Mouse (Mus musculus) liver, embryonic 14.5 days (tissue): ENCODE measurements around the gene Rec114.
A peak's percentile ranks its signal among the peaks of the same experiment; 100 is the strongest.

Experiments
- CTCF ChIP-seq: IDR thresholded peaks from 2 replicates; pipeline ENCODE4 v1.5.1; 2016; ENCODE audit warnings: antibody characterized with exemption, low read depth, control low read depth
- EP300 ChIP-seq: IDR thresholded peaks from 2 replicates; pipeline ENCODE4 v1.6.1; 2016; ENCODE audit warnings: antibody characterized with exemption, low read depth

GRCm38 (mm10) chr9:58657735-58658512 is 85.8 kb downstream of the Rec114 start:
- no peak for TF ChIP-seq CTCF
- TF ChIP-seq EP300, result peak; percentile 100
